Mouse (Mus musculus) small intestine, adult 2 months (tissue): Measurements from ENCODE around the gene Gm20388.

ENCODE experiments used
- CTCF ChIP-seq: fragments of 200-500 bp; IDR thresholded peaks from 2 replicates; pipeline ENCODE4 v1.5.1; 2012; ENCODE audit warnings: low read depth, mild to moderate bottlenecking, control low read depth, inconsistent platforms, low read length, moderate library complexity, mixed read lengths; ENCODE audit not compliant: insufficient replicate concordance, insufficient read length; ENCODE audit errors: extremely low read depth
- POLR2A ChIP-seq: fragments of 200-500 bp; IDR thresholded peaks from 2 replicates; pipeline ENCODE4 v1.6.1; 2012; ENCODE audit warnings: low read depth, mild to moderate bottlenecking, control low read depth, inconsistent platforms, low read length, moderate library complexity

- TF ChIP-seq CTCF = no peak
- no peak for TF ChIP-seq POLR2A
Measured at GRCm38 (mm10) chr8:122665221-122665620, 2754.6 kb downstream of the Gm20388 start.
